Mouse (Mus musculus): ENCODE results near the gene Rhob. TPM values are rescaled to one million over a fixed set of nuclear protein-coding genes. Genes with fewer than 3 reads are reported as not detected.
"Not testable (repeated sequence)": the region's sequence is repeated elsewhere in the genome, so short reads cannot be mapped to it uniquely, and the experiment has no call there.

Rhob gene
- total RNA-seq, 4 experiments from 2014 or later, result 196 to 244 (median 223) TPM

- DNase-seq, result no peak
Observed at GRCm38 (mm10) chr12:8472051-8472450, 27.8 kb downstream of the Rhob start.

GRCm38 (mm10) chr12:8470962-8471361, 28.8 kb downstream of the Rhob start:
- no peak for DNase-seq

GRCm38 (mm10) chr12:8469742-8470494, 29.9 kb downstream of the Rhob start:
- DNase-seq, result no peak

GRCm38 (mm10) chr12:8468221-8468865, 31.5 kb downstream of the Rhob start:
- no peak for DNase-seq

- no peak for DNase-seq
Observed at GRCm38 (mm10) chr12:8467029-8467924, 32.5 kb downstream of the Rhob start.

GRCm38 (mm10) chr12:8465680-8466079, 34.1 kb downstream of the Rhob start:
- DNase-seq, result no peak

GRCm38 (mm10) chr12:8464961-8465360, 34.8 kb downstream of the Rhob start:
- DNase-seq, result no peak

GRCm38 (mm10) chr12:8463599-8464160, 36.1 kb downstream of the Rhob start:
- no peak for DNase-seq

GRCm38 (mm10) chr12:8462533-8462932, 37.3 kb downstream of the Rhob start:
- DNase-seq, result no peak

- not testable (repeated sequence) for DNase-seq
Observed at GRCm38 (mm10) chr12:8461575-8461974, 38.2 kb downstream of the Rhob start.

- no peak for DNase-seq
Observed at GRCm38 (mm10) chr12:8458400-8458799, 41.4 kb downstream of the Rhob start.

GRCm38 (mm10) chr12:8457052-8457451, 42.8 kb downstream of the Rhob start:
- no peak for DNase-seq

- no peak for DNase-seq
Observed at GRCm38 (mm10) chr12:8455046-8455445, 44.8 kb downstream of the Rhob start.

- no peak for DNase-seq
Observed at GRCm38 (mm10) chr12:8454487-8454886, 45.3 kb downstream of the Rhob start.

- no peak for DNase-seq
Observed at GRCm38 (mm10) chr12:8452766-8453621, 46.8 kb downstream of the Rhob start.

GRCm38 (mm10) chr12:8451571-8452485, 48.0 kb downstream of the Rhob start:
- no peak for DNase-seq

- no peak for DNase-seq
Observed at GRCm38 (mm10) chr12:8450639-8451038, 49.2 kb downstream of the Rhob start.

GRCm38 (mm10) chr12:8450028-8450427, 49.8 kb downstream of the Rhob start:
- no peak for DNase-seq
